Mouse (Mus musculus): ENCODE results near the gene Atp5h.

DNA sequence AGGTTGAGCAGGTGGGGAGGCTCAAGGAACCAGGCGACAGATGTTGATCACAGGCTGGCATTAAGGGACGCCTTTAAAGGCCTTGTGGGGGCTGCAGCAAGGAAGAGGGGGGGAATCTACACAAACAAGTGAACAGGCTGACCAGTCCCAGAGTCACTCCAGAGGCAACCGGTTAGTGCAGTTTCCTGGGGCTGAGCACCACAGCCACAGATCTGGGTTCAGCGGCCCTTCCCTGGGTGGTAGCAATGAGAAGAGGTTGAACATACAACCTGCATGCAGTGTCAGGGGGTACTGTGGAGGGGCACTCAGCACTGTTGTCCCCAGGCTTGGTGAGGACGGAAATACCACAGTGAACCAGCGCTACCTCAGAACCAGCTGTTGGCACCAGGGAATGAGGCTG lies 13.6 kb upstream of the Atp5h start:
- TF ChIP-seq GATA1 (IDR thresholded peaks at IDR 0.05; ENCODE audit: low read length), result no peak
- no peak for TF ChIP-seq TAL1 (IDR thresholded peaks at IDR 0.05; ENCODE audit: low read length)

All from erythroblast, embryonic 14.5 days (primary cell).